Mouse (Mus musculus) T-helper 2 cell (primary cell): ENCODE results near the gene Epha8.

Experiments used
- in situ Hi-C: fragments of 300-600 bp; cut with MboI, MseI; formaldehyde crosslinking; loops from one replicate; pipeline ENCODE4 v1.15.1; 2025; ENCODE audit warnings: high pct_unique_total_duplicates

Gene Epha8

GRCm38 (mm10) chr4:136956751-136957446 is at the start of gene Epha8:
Gene Epha8, minus strand, starts transcription at chr4:136956816.
- in situ Hi-C loops, result no loop called here

GRCm38 (mm10) chr4:137001825-137002224 is 45.2 kb upstream of the Epha8 start:
- in situ Hi-C loops, result no loop called here

- in situ Hi-C loops, result no loop called here
These were observed 44.4 kb upstream of the Epha8 start for GRCm38 (mm10) chr4:137001020-137001419.

- in situ Hi-C loops, result no loop called here
These were observed 41.8 kb upstream of the Epha8 start for GRCm38 (mm10) chr4:136998371-136998770.

- in situ Hi-C loops, result no loop called here
These were observed 41.2 kb upstream of the Epha8 start for GRCm38 (mm10) chr4:136997723-136998345.

GRCm38 (mm10) chr4:136996933-136997332 is 40.3 kb upstream of the Epha8 start:
- in situ Hi-C loops, result no loop called here

- in situ Hi-C loops, result no loop called here
These were observed 38.7 kb upstream of the Epha8 start for GRCm38 (mm10) chr4:136995361-136995760.

- in situ Hi-C loops, result no loop called here
These were observed 25.5 kb upstream of the Epha8 start for GRCm38 (mm10) chr4:136981993-136982695.

- in situ Hi-C loops, result no loop called here
These were observed 24.7 kb upstream of the Epha8 start for GRCm38 (mm10) chr4:136981347-136981746.

GRCm38 (mm10) chr4:136980921-136981320 is 24.3 kb upstream of the Epha8 start:
- in situ Hi-C loops, result no loop called here

GRCm38 (mm10) chr4:136977244-136977643 is 20.6 kb upstream of the Epha8 start:
- in situ Hi-C loops, result no loop called here

- in situ Hi-C loops, result no loop called here
These were observed 14.3 kb upstream of the Epha8 start for GRCm38 (mm10) chr4:136970939-136971338.

- in situ Hi-C loops, result no loop called here
These were observed 13.1 kb upstream of the Epha8 start for GRCm38 (mm10) chr4:136969503-136970276.

GRCm38 (mm10) chr4:136969096-136969495 is 12.5 kb upstream of the Epha8 start:
- in situ Hi-C loops, result no loop called here

GRCm38 (mm10) chr4:136967511-136967910 is 10.9 kb upstream of the Epha8 start:
- in situ Hi-C loops, result no loop called here

GRCm38 (mm10) chr4:136966493-136967390 is 10.1 kb upstream of the Epha8 start:
- in situ Hi-C loops, result no loop called here

GRCm38 (mm10) chr4:136964990-136965421 is 8.4 kb upstream of the Epha8 start:
- in situ Hi-C loops, result no loop called here

GRCm38 (mm10) chr4:136962447-136962846 is 5.8 kb upstream of the Epha8 start:
- in situ Hi-C loops, result no loop called here

- in situ Hi-C loops, result no loop called here
These were observed 5.1 kb upstream of the Epha8 start for GRCm38 (mm10) chr4:136961642-136962285.

GRCm38 (mm10) chr4:136960581-136960980 is 4.0 kb upstream of the Epha8 start:
- in situ Hi-C loops, result no loop called here
